10 mouse cellular contexts compared by ENCODE assay signal in the genomic region with DNA sequence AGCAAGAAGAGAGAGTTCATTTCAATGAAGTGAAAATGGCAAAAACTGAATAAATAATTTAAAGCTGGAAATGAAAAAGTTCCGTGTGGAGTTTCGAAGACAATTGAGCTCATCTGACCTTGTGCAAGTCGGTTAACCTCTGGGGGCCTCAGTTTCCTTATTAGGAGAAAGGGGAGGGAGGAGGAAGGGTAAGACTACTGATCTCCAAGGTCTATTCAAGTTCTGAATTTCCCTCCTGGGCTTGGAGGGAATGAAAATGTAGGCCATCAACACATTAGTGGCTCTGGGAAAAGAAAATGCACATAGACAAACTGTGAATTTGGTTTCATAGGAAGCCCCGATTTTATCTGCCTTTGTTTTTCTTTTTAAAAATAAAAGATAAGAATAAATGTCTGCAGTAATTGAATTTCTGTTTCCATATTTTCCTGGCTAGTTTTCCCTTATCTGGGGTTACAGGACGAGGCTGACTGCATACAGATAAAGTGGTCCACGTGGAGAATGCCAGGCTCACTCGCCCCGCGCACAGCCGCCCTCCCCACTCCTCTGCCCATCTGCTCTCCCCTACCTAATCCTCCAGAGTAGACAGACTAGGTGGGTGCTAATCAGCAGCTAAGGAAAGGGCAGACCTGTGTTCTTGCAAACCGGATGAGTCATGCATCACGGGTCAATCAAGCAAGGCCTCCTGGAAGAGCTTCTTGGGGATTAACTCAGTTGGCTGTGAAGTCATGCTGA.
DNase-seq lines count a peak whose midpoint lies in the region; ATAC-seq and TF ChIP-seq lines count a peak whose summit lies in the region.
"Had no signal": no experiment of that assay in that cellular context is flagged by ENCODE, and none has a peak within 500 bp of the region (broad histone marks: within the 10 kb centered on the region; RNA-seq: fewer than 3 reads in every experiment).

No protein-coding gene starts in this region.

- H3K9me3 ChIP-seq in G1E (replicated peaks) = no peaks in the 10 kb centered on the region
- no peaks in the 10 kb centered on the region for H3K9me3 ChIP-seq in liver, embryonic 12.5 days (replicated peaks)
- H3K9me3 ChIP-seq: heart, embryonic 13.5 days had no signal

- H3K27ac ChIP-seq in liver, embryonic 12.5 days = no peak overlapping the region
- H3K27ac ChIP-seq: heart, embryonic 13.5 days; macrophage had no signal

- ATAC-seq in cerebellum, adult (ENCODE audit: insufficient number of reproducible peaks, low FRiP score, low TSS enrichment) = no peak
- ATAC-seq in G1E (ENCODE audit: extremely low read depth, insufficient number of reproducible peaks, low FRiP score, poor library complexity, severe bottlenecking) = peak; percentile 91
- peak; percentile 77 for ATAC-seq in liver, embryonic 12.5 days
- no peak for ATAC-seq in megakaryocyte-erythroid progenitor cell, adult 5-6 weeks (replicated peaks; ENCODE audit: low FRiP score, low TSS enrichment, poor library complexity, severe bottlenecking)

- no peaks in the 10 kb centered on the region for H3K36me3 ChIP-seq in G1E (replicated peaks)
- no peaks in the 10 kb centered on the region for H3K36me3 ChIP-seq in liver, embryonic 12.5 days
- H3K36me3 ChIP-seq: heart, embryonic 13.5 days had no signal

- intact Hi-C loops in left cerebral cortex, postnatal 14 days (cut with DNase I) = no loop called here

- no peaks in the 10 kb centered on the region for H3K27me3 ChIP-seq in G1E (ENCODE audit: insufficient read depth, low read length)
- no peaks in the 10 kb centered on the region for H3K27me3 ChIP-seq in liver, embryonic 12.5 days (replicated peaks)
- H3K27me3 ChIP-seq: heart, embryonic 13.5 days had no signal

- H3K4me3 ChIP-seq in G1E (ENCODE audit: low read depth, low read length) = peak overlapping the region; percentile 62; the same call in 1 of the 2 replicates
- H3K4me3 ChIP-seq in liver, embryonic 12.5 days = no peak overlapping the region
- H3K4me3 ChIP-seq: heart, embryonic 13.5 days had no signal

- TF ChIP-seq CTCF in G1E (IDR thresholded peaks at IDR 0.05; ENCODE audit: low read depth, low read length) = no peak

- DNase-seq in cerebellum, adult 11-12 months = peak; percentile 20
- peak; percentile 92 for DNase-seq in G1E (ENCODE audit: low spot score)
- peak; percentile 26 to 50 for DNase-seq in cerebellum, postnatal 25 days
- no peak for DNase-seq in urinary bladder, postnatal 10 days (ENCODE audit: low spot score)
- no peak for DNase-seq in left cerebral cortex, postnatal 14 days (ENCODE audit: low spot score in 2 of 2)

- H3K4me1 ChIP-seq in G1E (ENCODE audit: insufficient read depth, low read depth, low read length) = peaks cover 47% of the 10 kb centered on the region
- H3K4me1 ChIP-seq in liver, embryonic 12.5 days = no peaks in the 10 kb centered on the region; the same call in 1 of the 2 replicates

- no peak overlapping the region for H3K9ac ChIP-seq in liver, embryonic 12.5 days
- H3K9ac ChIP-seq: heart, embryonic 13.5 days had no signal

- 26% methylated on average over 12 of the region's 12 CpGs for WGBS in liver, embryonic 12.5 days (ENCODE audit: insufficient replicate concordance)

- no peak overlapping the region for H3K4me2 ChIP-seq in liver, embryonic 12.5 days
- H3K4me2 ChIP-seq: heart, embryonic 13.5 days had no signal

Comparison
In these comparisons a context has a peak if more than half of its experiments do, and no peak if none do; other contexts are left out.
1. DNase-seq: peak in cerebellum, adult 11-12 months (single experiment), G1E (single experiment) and cerebellum, postnatal 25 days (2 of 2); none in urinary bladder, postnatal 10 days (single experiment) and left cerebral cortex, postnatal 14 days (0 of 2).
2. ATAC-seq: peak in G1E (single experiment) and liver, embryonic 12.5 days (single experiment); none in cerebellum, adult (single experiment) and megakaryocyte-erythroid progenitor cell, adult 5-6 weeks (single experiment).